Mouse (Mus musculus) embryonic facial prominence, embryonic 13.5 days (tissue): ENCODE results near the gene Dnase1l3. TPM values are rescaled to one million over a fixed set of nuclear protein-coding genes. Genes with fewer than 3 reads are reported as not detected.

Experiments
- ATAC-seq: fragments of 200-750 bp; cut with Nextera tagmentation; 2 replicates; pipeline ENCODE4 v1.8.0; 2017; ENCODE audit warnings: low read depth; ENCODE audit not compliant: insufficient number of reproducible peaks, insufficient read depth, low FRiP score, low TSS enrichment
- H3K27ac ChIP-seq: fragments of 300-500 bp; sonication (generic); 2 replicates; pipeline ENCODE4 v1.5.1; 2015; ENCODE audit warnings: moderate library complexity, mild to moderate bottlenecking, inconsistent platforms
- H3K27me3 ChIP-seq: fragments of 300-500 bp; sonication (generic); 2 replicates; pipeline ENCODE4 v1.6.1; 2015; ENCODE audit warnings: mild to moderate bottlenecking, inconsistent platforms
- H3K36me3 ChIP-seq: fragments of 300-500 bp; sonication (generic); 2 replicates; pipeline ENCODE4 v1.6.1; 2015; ENCODE audit warnings: mild to moderate bottlenecking, inconsistent platforms
- H3K4me1 ChIP-seq: fragments of 300-500 bp; sonication (generic); 2 replicates; pipeline ENCODE4 v1.6.1; 2015; ENCODE audit warnings: inconsistent platforms
- H3K4me2 ChIP-seq: fragments of 300-500 bp; sonication (generic); 2 replicates; pipeline ENCODE4 v1.6.1; 2015; ENCODE audit warnings: moderate library complexity, mild to moderate bottlenecking, inconsistent platforms
- H3K4me3 ChIP-seq: fragments of 300-500 bp; sonication (generic); 2 replicates; pipeline ENCODE4 v1.5.1; 2015; ENCODE audit warnings: mild to moderate bottlenecking, inconsistent platforms
- H3K9ac ChIP-seq: fragments of 300-500 bp; sonication (generic); 2 replicates; pipeline ENCODE4 v1.6.1; 2015; ENCODE audit warnings: mild to moderate bottlenecking, inconsistent platforms
- H3K9me3 ChIP-seq: fragments of 300-500 bp; sonication (generic); 2 replicates; pipeline ENCODE4 v1.6.1; 2016; ENCODE audit warnings: inconsistent platforms
- WGBS: fragments of 180-500 bp; shearing (Covaris S2); methylation state at CpG from one replicate; pipeline ENCODE4 v1.1.7; 2015; ENCODE audit warnings: mixed read lengths; 5-methylcytosine and 5-hydroxymethylcytosine counted together
- polyA plus RNA-seq: library from polyadenylated mRNA; unstranded; fragments of >200 nt; fragmentation: Nextera tagmentation; extraction: Ambion mirVana; gene quantifications from 2 replicates; pipeline ENCODE4 v1.2.1, GENCODE M21; 2015

Dnase1l3 gene
- polyA plus RNA-seq, 1 experiment from 2014 or later, result 0.10 TPM

DNA sequence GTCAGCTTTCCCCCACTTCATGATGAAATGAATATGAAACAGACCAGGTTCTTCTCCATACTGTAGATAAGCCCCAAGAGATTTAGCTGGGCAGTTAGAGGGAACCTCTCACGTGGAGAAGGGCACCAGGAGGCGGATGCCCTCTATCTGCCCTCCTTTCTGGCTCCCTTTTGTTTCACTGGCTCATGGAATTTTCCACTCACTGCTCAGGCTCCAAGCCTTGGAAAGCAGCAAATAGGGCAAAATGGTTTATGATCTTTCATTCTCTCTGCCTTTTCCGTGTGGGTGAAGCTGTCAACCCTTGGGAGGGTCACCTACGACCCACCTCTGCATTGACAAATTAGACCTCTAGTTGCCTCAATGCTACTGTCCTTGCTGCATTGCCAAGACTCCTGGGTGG lies 36.2 kb upstream of the Dnase1l3 start:
- no peaks in the 10 kb centered on the region for H3K36me3 ChIP-seq
- ATAC-seq, result no peak
- H3K9me3 ChIP-seq, result no peaks in the 10 kb centered on the region
- H3K27ac ChIP-seq, result no peak overlapping the region
- H3K27me3 ChIP-seq, result no peaks in the 10 kb centered on the region
- H3K4me1 ChIP-seq, result no peaks in the 10 kb centered on the region
- H3K9ac ChIP-seq, result no peak overlapping the region
- WGBS, result 60% methylated on average over 4 of the region's 4 CpGs
- no peak overlapping the region for H3K4me3 ChIP-seq
- H3K4me2 ChIP-seq, result no peak overlapping the region

- H3K4me3 ChIP-seq, result no peak overlapping the region
- WGBS, result 79% methylated on average over 1 of the region's 1 CpGs
- no peak overlapping the region for H3K4me2 ChIP-seq
- no peaks in the 10 kb centered on the region for H3K36me3 ChIP-seq
- no peaks in the 10 kb centered on the region for H3K9me3 ChIP-seq
- H3K4me1 ChIP-seq, result no peaks in the 10 kb centered on the region
- H3K27ac ChIP-seq, result no peak overlapping the region
- no peaks in the 10 kb centered on the region for H3K27me3 ChIP-seq
- no peak overlapping the region for H3K9ac ChIP-seq
- no peak for ATAC-seq
Observed at GRCm38 (mm10) chr14:8029752-8030151, 35.4 kb upstream of the Dnase1l3 start.

DNA sequence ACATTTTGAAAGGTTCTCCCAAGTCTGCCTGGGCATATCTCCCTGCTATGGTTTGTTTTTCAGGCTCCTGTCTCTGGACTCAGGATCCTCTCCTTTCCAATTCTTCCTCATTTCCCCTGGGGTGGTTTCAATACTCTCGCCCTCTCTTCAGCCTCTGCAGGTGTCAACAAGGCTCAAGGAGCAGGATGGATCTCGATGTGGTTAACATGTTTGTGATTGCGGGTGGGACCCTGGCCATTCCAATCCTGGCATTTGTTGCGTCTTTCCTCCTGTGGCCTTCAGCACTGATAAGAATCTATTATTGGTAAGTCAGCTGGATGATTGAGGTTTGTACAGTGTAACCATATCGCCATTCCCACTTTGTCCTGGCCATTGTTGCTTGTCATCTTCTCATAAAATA lies 33.7 kb upstream of the Dnase1l3 start:
- Histone ChIP-seq H3K4me2 (no peak overlapping the region), H3K27me3 (no peaks in the 10 kb centered on the region), H3K27ac (no peak overlapping the region), H3K36me3 (no peaks in the 10 kb centered on the region), H3K9ac (no peak overlapping the region), H3K4me3 (no peak overlapping the region), H3K4me1 (no peaks in the 10 kb centered on the region), H3K9me3 (no peaks in the 10 kb centered on the region)
- no peak for ATAC-seq
- 87% methylated on average over 5 of the region's 5 CpGs for WGBS

DNA sequence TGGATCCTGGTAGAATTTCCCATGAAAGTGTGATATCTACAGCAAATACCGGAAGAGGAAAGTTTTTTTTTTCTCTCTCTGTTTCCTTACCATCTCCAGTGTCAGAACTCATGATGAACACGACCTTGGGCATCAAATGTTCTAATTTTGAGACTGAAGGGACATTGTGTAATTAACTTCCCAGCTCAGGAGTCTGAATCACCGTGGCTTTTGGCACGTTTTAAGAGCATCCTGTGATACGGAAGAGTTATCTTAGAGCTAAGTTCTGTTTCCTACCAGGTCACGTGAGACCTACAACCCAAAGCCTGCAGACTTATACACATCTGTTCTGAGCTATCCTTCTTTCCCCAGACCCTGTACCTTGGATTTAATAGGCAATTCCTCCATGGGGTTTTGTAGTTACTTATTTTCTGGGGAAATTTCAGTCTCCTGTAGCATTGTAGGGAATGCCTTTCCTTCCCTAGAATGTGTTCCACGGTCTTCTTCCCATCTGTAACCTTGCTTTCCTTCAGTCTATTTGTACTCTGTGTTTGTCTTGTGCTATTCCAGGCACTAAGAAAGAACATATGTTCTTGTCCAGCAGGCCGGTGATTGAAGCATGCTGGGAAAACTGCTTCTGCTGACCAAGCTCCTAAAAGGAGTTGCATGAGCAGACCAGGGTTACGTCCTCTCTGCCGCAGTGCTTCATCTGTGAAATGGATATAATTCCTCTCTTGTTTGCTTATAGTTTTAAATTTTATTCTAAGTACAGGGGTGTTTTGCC lies 32.6 kb upstream of the Dnase1l3 start:
- ATAC-seq, result no peak

GRCm38 (mm10) chr14:8024936-8025335 lies 30.6 kb upstream of the Dnase1l3 start:
- H3K27ac ChIP-seq, result no peak overlapping the region
- H3K9me3 ChIP-seq, result no peaks in the 10 kb centered on the region
- no peaks in the 10 kb centered on the region for H3K36me3 ChIP-seq
- H3K4me3 ChIP-seq, result no peak overlapping the region
- H3K27me3 ChIP-seq, result no peaks in the 10 kb centered on the region
- ATAC-seq, result no peak
- no peak overlapping the region for H3K9ac ChIP-seq
- 87% methylated on average over 10 of the region's 10 CpGs for WGBS
- no peaks in the 10 kb centered on the region for H3K4me1 ChIP-seq
- no peak overlapping the region for H3K4me2 ChIP-seq

More for the DNA sequence above, 32.6 kb upstream of the Dnase1l3 start:
- Histone ChIP-seq H3K27me3 (no peaks in the 10 kb centered on the region), H3K4me2 (no peak overlapping the region), H3K4me3 (no peak overlapping the region), H3K27ac (no peak overlapping the region), H3K4me1 (no peaks in the 10 kb centered on the region), H3K9me3 (no peaks in the 10 kb centered on the region), H3K9ac (no peak overlapping the region), H3K36me3 (no peaks in the 10 kb centered on the region)
- WGBS, result 74% methylated on average over 10 of the region's 10 CpGs

- no peak overlapping the region for H3K4me3 ChIP-seq
- no peak overlapping the region for H3K27ac ChIP-seq
- H3K9me3 ChIP-seq, result no peaks in the 10 kb centered on the region
- H3K4me1 ChIP-seq, result no peaks in the 10 kb centered on the region
- H3K36me3 ChIP-seq, result no peaks in the 10 kb centered on the region
- no peak overlapping the region for H3K9ac ChIP-seq
- no peaks in the 10 kb centered on the region for H3K27me3 ChIP-seq
- no peak overlapping the region for H3K4me2 ChIP-seq
- WGBS, result 32% methylated on average over 6 of the region's 6 CpGs
- no peak for ATAC-seq
Observed at GRCm38 (mm10) chr14:8024469-8024868, 30.1 kb upstream of the Dnase1l3 start.

DNA sequence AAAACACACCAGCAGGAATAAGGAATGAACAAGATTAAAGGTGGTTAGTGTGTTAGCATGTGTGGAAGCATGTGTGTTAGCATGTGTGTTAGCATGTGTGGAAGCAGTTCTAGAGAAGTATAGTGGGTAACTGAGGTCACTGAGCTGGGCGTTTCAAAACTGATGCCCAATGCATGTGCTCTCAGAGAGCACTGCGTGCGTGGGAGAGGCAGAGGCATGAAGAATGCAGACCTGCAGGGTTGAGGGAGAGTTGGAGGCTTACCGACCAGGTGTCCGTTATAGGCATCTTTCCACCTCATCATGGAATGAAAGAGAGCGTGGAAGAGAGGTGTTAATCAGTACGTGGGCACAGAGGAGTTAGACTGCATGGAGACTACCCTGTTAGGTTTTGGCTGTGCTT lies 26.2 kb upstream of the Dnase1l3 start:
- H3K9ac ChIP-seq, result no peak overlapping the region
- H3K9me3 ChIP-seq, result no peaks in the 10 kb centered on the region
- no peak overlapping the region for H3K4me2 ChIP-seq
- no peak overlapping the region for H3K27ac ChIP-seq
- WGBS, result 86% methylated on average over 7 of the region's 7 CpGs
- no peak for ATAC-seq
- no peaks in the 10 kb centered on the region for H3K27me3 ChIP-seq
- no peaks in the 10 kb centered on the region for H3K36me3 ChIP-seq
- H3K4me1 ChIP-seq, result no peaks in the 10 kb centered on the region
- no peak overlapping the region for H3K4me3 ChIP-seq

DNA sequence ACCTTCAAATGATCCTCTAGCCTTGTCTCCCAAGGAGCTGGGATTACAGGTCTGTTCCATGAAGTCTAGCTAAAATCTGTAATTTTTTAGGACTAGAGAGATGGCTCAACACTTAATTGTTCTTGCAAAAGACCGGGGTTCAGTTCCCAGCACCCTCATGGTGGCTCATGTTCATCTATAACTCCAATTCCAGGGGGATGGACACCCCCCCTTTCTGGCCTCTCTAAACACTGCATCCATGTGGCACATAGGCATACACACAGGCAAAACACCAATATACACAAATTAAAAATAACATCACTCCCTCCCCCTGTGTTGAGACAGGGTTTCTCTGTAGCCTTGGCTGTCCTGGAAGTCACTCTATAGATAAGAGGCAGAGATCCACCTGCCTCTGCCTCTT lies 25.6 kb upstream of the Dnase1l3 start:
- WGBS, result 94% methylated on average over 1 of the region's 1 CpGs
- H3K9ac ChIP-seq, result no peak overlapping the region
- H3K4me2 ChIP-seq, result no peak overlapping the region
- no peaks in the 10 kb centered on the region for H3K27me3 ChIP-seq
- H3K4me3 ChIP-seq, result no peak overlapping the region
- ATAC-seq, result no peak
- no peak overlapping the region for H3K27ac ChIP-seq
- H3K4me1 ChIP-seq, result no peaks in the 10 kb centered on the region
- no peaks in the 10 kb centered on the region for H3K9me3 ChIP-seq
- no peaks in the 10 kb centered on the region for H3K36me3 ChIP-seq

GRCm38 (mm10) chr14:8016951-8017350 lies 22.6 kb upstream of the Dnase1l3 start:
- H3K9ac ChIP-seq, result no peak overlapping the region
- H3K27me3 ChIP-seq, result no peaks in the 10 kb centered on the region
- peaks cover 11% of the 10 kb centered on the region for H3K4me1 ChIP-seq
- no peak for ATAC-seq
- no peaks in the 10 kb centered on the region for H3K36me3 ChIP-seq
- no peak overlapping the region for H3K27ac ChIP-seq
- no peaks in the 10 kb centered on the region for H3K9me3 ChIP-seq
- H3K4me3 ChIP-seq, result no peak overlapping the region
- WGBS, result 82% methylated on average over 1 of the region's 1 CpGs
- no peak overlapping the region for H3K4me2 ChIP-seq

- H3K27ac ChIP-seq, result no peak overlapping the region
- no peak for ATAC-seq
- 83% methylated on average over 6 of the region's 6 CpGs for WGBS
- no peak overlapping the region for H3K4me3 ChIP-seq
- H3K27me3 ChIP-seq, result no peaks in the 10 kb centered on the region
- no peaks in the 10 kb centered on the region for H3K36me3 ChIP-seq
- H3K4me1 ChIP-seq, result peaks cover 11% of the 10 kb centered on the region
- H3K9ac ChIP-seq, result no peak overlapping the region
- H3K9me3 ChIP-seq, result no peaks in the 10 kb centered on the region
- H3K4me2 ChIP-seq, result no peak overlapping the region
Observed at GRCm38 (mm10) chr14:8016276-8016675, 21.9 kb upstream of the Dnase1l3 start.

GRCm38 (mm10) chr14:8015756-8016155 lies 21.4 kb upstream of the Dnase1l3 start:
- no peaks in the 10 kb centered on the region for H3K36me3 ChIP-seq
- H3K4me2 ChIP-seq, result no peak overlapping the region
- peaks cover 11% of the 10 kb centered on the region for H3K4me1 ChIP-seq
- H3K4me3 ChIP-seq, result no peak overlapping the region
- no peaks in the 10 kb centered on the region for H3K27me3 ChIP-seq
- H3K27ac ChIP-seq, result no peak overlapping the region
- ATAC-seq, result no peak
- H3K9me3 ChIP-seq, result no peaks in the 10 kb centered on the region
- WGBS, result 93% methylated on average over 6 of the region's 6 CpGs
- H3K9ac ChIP-seq, result no peak overlapping the region

DNA sequence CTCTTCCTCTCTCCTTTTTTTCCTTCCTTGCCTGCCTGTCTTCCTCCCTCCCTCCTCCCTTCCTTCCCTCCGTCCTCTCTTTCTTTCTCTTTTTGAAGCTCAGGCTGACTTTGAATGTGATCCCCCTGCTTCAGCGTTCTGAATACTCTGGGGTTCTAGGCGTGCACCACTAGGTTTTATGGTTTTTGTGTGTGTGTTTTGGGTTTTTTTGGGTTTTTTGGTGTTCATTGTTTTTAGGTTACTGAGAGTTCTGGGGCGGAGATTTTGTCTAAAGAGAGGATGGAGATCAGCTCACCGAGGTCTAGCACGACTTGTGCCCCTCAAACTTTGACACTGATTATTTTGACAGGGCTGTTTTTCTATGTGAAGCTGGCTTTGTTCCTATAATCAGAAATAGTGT lies 17.6 kb upstream of the Dnase1l3 start:
- Histone ChIP-seq H3K4me1 (peaks cover 21% of the 10 kb centered on the region), H3K9ac (no peak overlapping the region), H3K27ac (no peak overlapping the region), H3K36me3 (no peaks in the 10 kb centered on the region), H3K27me3 (no peaks in the 10 kb centered on the region), H3K4me2 (no peak overlapping the region), H3K4me3 (no peak overlapping the region), H3K9me3 (no peaks in the 10 kb centered on the region)
- ATAC-seq, result no peak
- 62% methylated on average over 6 of the region's 6 CpGs for WGBS
